Mouse (Mus musculus) lung, postnatal 0 days (tissue): ENCODE results near the gene Dand5. TPM values are rescaled to one million over a fixed set of nuclear protein-coding genes. Genes with fewer than 3 reads are reported as not detected.
A peak's percentile ranks its signal among the peaks of the same experiment; 100 is the strongest.

Experiments
- ATAC-seq: fragments of 200-750 bp; cut with Nextera tagmentation; 2 replicates; pipeline ENCODE4 v1.8.0; 2017; ENCODE audit warnings: moderate library complexity
- DNase-seq: peaks from one replicate; pipeline ENCODE4 v3.0.0-alpha.2; 2016; ENCODE audit warnings: low spot score
- H3K27ac ChIP-seq: fragments of 300-500 bp; sonication (generic); 2 replicates; pipeline ENCODE4 v1.5.1; 2014; ENCODE audit warnings: antibody characterized with exemption, mild to moderate bottlenecking, low read length, mixed read lengths
- H3K27me3 ChIP-seq: fragments of 300-500 bp; sonication (generic); replicated peaks from 2 replicates; pipeline ENCODE4 v1.6.1; 2014; ENCODE audit warnings: low read length, mixed read lengths; ENCODE audit not compliant: insufficient read depth
- H3K36me3 ChIP-seq: fragments of 300-500 bp; sonication (generic); 2 replicates; pipeline ENCODE4 v1.6.1; 2014; ENCODE audit warnings: low read length, mixed read lengths; ENCODE audit not compliant: insufficient read depth
- H3K4me1 ChIP-seq: fragments of 300-500 bp; sonication (generic); 2 replicates; pipeline ENCODE4 v1.6.1; 2014; ENCODE audit warnings: antibody characterized with exemption, low read depth, low read length, mixed read lengths; ENCODE audit not compliant: insufficient read depth
- H3K4me2 ChIP-seq: fragments of 300-500 bp; sonication (generic); replicated peaks from 2 replicates; pipeline ENCODE4 v1.6.1; 2014; ENCODE audit warnings: low read depth, mild to moderate bottlenecking, low read length, moderate library complexity, mixed read lengths
- H3K4me3 ChIP-seq: fragments of 300-500 bp; sonication (generic); 2 replicates; pipeline ENCODE4 v1.5.1; 2014; ENCODE audit warnings: low read depth, low read length
- H3K9ac ChIP-seq: fragments of 300-500 bp; sonication (generic); replicated peaks from 2 replicates; pipeline ENCODE4 v1.6.1; 2014; ENCODE audit warnings: low read depth, mild to moderate bottlenecking
- H3K9me3 ChIP-seq: fragments of 300-500 bp; sonication (generic); 2 replicates; pipeline ENCODE4 v1.6.1; 2016; ENCODE audit warnings: low read length, mixed read lengths
- CTCF ChIP-seq: IDR thresholded peaks from 2 replicates; pipeline ENCODE4 v1.5.1; 2016; ENCODE audit warnings: antibody characterized with exemption, mild to moderate bottlenecking
- EP300 ChIP-seq: IDR thresholded peaks from 2 replicates; pipeline ENCODE4 v1.6.1; 2016; ENCODE audit warnings: antibody characterized with exemption, mild to moderate bottlenecking, control low read depth
- WGBS: fragments of 180-500 bp; shearing (Covaris S2); extraction: QIAGEN DNeasy Blood & Tissue Kit; methylation state at CpG from one replicate; pipeline ENCODE4 v1.1.7; 2014; 5-methylcytosine and 5-hydroxymethylcytosine counted together
- polyA plus RNA-seq: library from polyadenylated mRNA; unstranded; fragments of >200 nt; fragmentation: Nextera tagmentation; extraction: Ambion mirVana; gene quantifications from 2 replicates; pipeline ENCODE4 v1.2.1, GENCODE M21; 2015

The Dand5 gene
- polyA plus RNA-seq, 1 experiment from 2014 or later = 6.8 TPM

- peak overlapping the region; percentile 26 for H3K4me3 ChIP-seq
- under 1% methylated on average over 13 of the region's 19 CpGs for whole genome bisulfite sequencing
- no peak for TF ChIP-seq EP300
- no peak for TF ChIP-seq CTCF
- peaks cover 28% of the 10 kb centered on the region; the same call in 1 of the 2 replicates for H3K4me1 ChIP-seq
- no peaks in the 10 kb centered on the region for H3K27me3 ChIP-seq
- DNase-seq (peak; percentile 95), ATAC-seq (peak; percentile 75)
- H3K27ac ChIP-seq = peak overlapping the region; percentile 54
- no peaks in the 10 kb centered on the region for H3K9me3 ChIP-seq
- peak overlapping the region; percentile 57 for H3K4me2 ChIP-seq
- no peaks in the 10 kb centered on the region for H3K36me3 ChIP-seq
- H3K9ac ChIP-seq = no peak overlapping the region
Measured at GRCm38 (mm10) chr8:84773833-84774232, 48.8 kb downstream of the Dand5 start.

- WGBS = 22% methylated on average over 9 of the region's 9 CpGs
- ATAC-seq (no peak), DNase-seq (no peak)
- Histone ChIP-seq H3K9ac (no peak overlapping the region), H3K27ac (peak overlapping the region; percentile 54; the same call in 1 of the 2 replicates), H3K27me3 (no peaks in the 10 kb centered on the region), H3K4me3 (peak overlapping the region; percentile 26), H3K9me3 (no peaks in the 10 kb centered on the region), H3K4me1 (peaks cover 28% of the 10 kb centered on the region; the same call in 1 of the 2 replicates), H3K36me3 (0 out of 2 replicates have a peak, but pooled peaks cover 5% of the 10 kb centered on the region), H3K4me2 (peak overlapping the region; percentile 57)
- TF ChIP-seq CTCF (no peak), EP300 (no peak)
Measured at GRCm38 (mm10) chr8:84773304-84773703, 49.3 kb downstream of the Dand5 start.

- Histone ChIP-seq H3K4me1 (peaks cover 28% of the 10 kb centered on the region; the same call in 1 of the 2 replicates), H3K4me2 (peak overlapping the region; percentile 40; the same call in 1 of the 2 replicates), H3K27ac (no peak overlapping the region), H3K36me3 (0 out of 2 replicates have a peak, but pooled peaks cover 6% of the 10 kb centered on the region), H3K9ac (no peak overlapping the region), H3K27me3 (no peaks in the 10 kb centered on the region), H3K9me3 (no peaks in the 10 kb centered on the region), H3K4me3 (no peak overlapping the region)
- no peak for ATAC-seq
- DNase-seq = no peak
- no peak for TF ChIP-seq CTCF
- no peak for TF ChIP-seq EP300
- WGBS = 17% methylated on average over 3 of the region's 3 CpGs
Measured at GRCm38 (mm10) chr8:84772628-84773027, 50.0 kb downstream of the Dand5 start.

DNA sequence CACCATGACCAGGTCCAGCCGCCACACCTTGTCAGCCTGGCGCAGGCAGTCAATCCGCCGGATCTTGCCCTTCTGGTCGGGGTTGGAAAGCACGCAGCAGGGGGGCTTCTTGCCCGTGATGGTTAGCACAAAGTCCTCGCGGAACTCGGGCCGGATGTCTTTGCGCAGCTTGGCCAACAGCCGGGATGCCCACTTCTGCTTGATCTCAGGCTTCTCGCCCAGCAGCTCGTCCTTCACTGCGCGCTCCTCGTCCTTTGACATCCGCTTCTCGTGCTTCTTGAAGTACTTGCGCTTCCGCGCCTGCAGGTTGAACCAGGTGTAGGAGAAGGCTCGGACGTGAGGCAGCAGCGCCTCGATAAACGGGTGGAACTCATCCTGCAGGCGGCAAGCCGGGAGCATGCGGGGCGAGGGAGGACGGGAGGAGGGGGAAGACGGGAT, 50.7 kb downstream of the Dand5 start:
- WGBS = 15% methylated on average over 34 of the region's 34 CpGs
- H3K4me2 ChIP-seq = peak overlapping the region; percentile 40
- no peak overlapping the region for H3K4me3 ChIP-seq
- H3K27me3 ChIP-seq = no peaks in the 10 kb centered on the region
- H3K9ac ChIP-seq = 0 out of 2 replicates have a peak overlapping the region, but pooled peaks have one; percentile 23
- ATAC-seq = no peak
- H3K9me3 ChIP-seq = no peaks in the 10 kb centered on the region
- peak; percentile 14; the same call in 1 of the 2 replicates for TF ChIP-seq CTCF
- no peak for TF ChIP-seq EP300
- peak overlapping the region; percentile 71; the same call in 1 of the 2 replicates for H3K27ac ChIP-seq
- peaks cover 28% of the 10 kb centered on the region; the same call in 1 of the 2 replicates for H3K4me1 ChIP-seq
- no peak for DNase-seq
- 0 out of 2 replicates have a peak, but pooled peaks cover 6% of the 10 kb centered on the region for H3K36me3 ChIP-seq

GRCm38 (mm10) chr8:84771000-84771687, 51.5 kb downstream of the Dand5 start:
- Histone ChIP-seq H3K9ac (no peak overlapping the region), H3K27ac (peak overlapping the region; percentile 71), H3K9me3 (no peaks in the 10 kb centered on the region), H3K4me1 (peaks cover 30% of the 10 kb centered on the region; the same call in 1 of the 2 replicates), H3K27me3 (no peaks in the 10 kb centered on the region), H3K4me2 (peak overlapping the region; percentile 40), H3K36me3 (0 out of 2 replicates have a peak, but pooled peaks cover 6% of the 10 kb centered on the region), H3K4me3 (no peak overlapping the region)
- DNase-seq (no peak), ATAC-seq (no peak)
- 36% methylated on average over 5 of the region's 5 CpGs for WGBS
- TF ChIP-seq EP300 (no peak), CTCF (no peak)

- peak overlapping the region; percentile 27; the same call in 1 of the 2 replicates for H3K4me2 ChIP-seq
- peak overlapping the region; percentile 71 for H3K27ac ChIP-seq
- ATAC-seq (peak; percentile 68), DNase-seq (peak; percentile 89)
- no peaks in the 10 kb centered on the region for H3K27me3 ChIP-seq
- 42% methylated on average over 12 of the region's 12 CpGs for WGBS
- H3K9ac ChIP-seq = no peak overlapping the region
- peaks cover 29% of the 10 kb centered on the region; the same call in 1 of the 2 replicates for H3K4me1 ChIP-seq
- H3K36me3 ChIP-seq = 0 out of 2 replicates have a peak, but pooled peaks cover 6% of the 10 kb centered on the region
- peak; percentile 83 for TF ChIP-seq EP300
- peak; percentile 1; the same call in 1 of the 2 replicates for TF ChIP-seq CTCF
- no peaks in the 10 kb centered on the region for H3K9me3 ChIP-seq
- no peak overlapping the region for H3K4me3 ChIP-seq
Measured at GRCm38 (mm10) chr8:84770100-84770953, 52.3 kb downstream of the Dand5 start.
